Mouse (Mus musculus) testis, adult 2 months (tissue): ENCODE data around the gene Cysltr2.

Source experiments
- CTCF ChIP-seq: fragments of 200-500 bp; IDR thresholded peaks from 2 replicates; pipeline ENCODE4 v1.5.1; 2012; ENCODE audit warnings: low read depth, mild to moderate bottlenecking, inconsistent platforms, low read length, moderate library complexity; ENCODE audit not compliant: control insufficient read depth, insufficient read depth, insufficient replicate concordance
- POLR2A ChIP-seq: fragments of 200-500 bp; IDR thresholded peaks from 2 replicates; pipeline ENCODE4 v1.6.1; 2012; ENCODE audit warnings: low read depth, mild to moderate bottlenecking, inconsistent platforms, low read length, moderate library complexity; ENCODE audit not compliant: control insufficient read depth

GRCm38 (mm10) chr14:73088224-73088623 lies 39.3 kb upstream of the Cysltr2 start:
- no peak for TF ChIP-seq CTCF
- no peak for TF ChIP-seq POLR2A
